Mouse (Mus musculus): ENCODE measurements at regions not wholly inside any gene's neighbourhood (a gene's known extent, or its start where the extent isn't known, plus 50 kb on each side); places are given as distances from the start of the nearest gene placed in this dataset.

DNA sequence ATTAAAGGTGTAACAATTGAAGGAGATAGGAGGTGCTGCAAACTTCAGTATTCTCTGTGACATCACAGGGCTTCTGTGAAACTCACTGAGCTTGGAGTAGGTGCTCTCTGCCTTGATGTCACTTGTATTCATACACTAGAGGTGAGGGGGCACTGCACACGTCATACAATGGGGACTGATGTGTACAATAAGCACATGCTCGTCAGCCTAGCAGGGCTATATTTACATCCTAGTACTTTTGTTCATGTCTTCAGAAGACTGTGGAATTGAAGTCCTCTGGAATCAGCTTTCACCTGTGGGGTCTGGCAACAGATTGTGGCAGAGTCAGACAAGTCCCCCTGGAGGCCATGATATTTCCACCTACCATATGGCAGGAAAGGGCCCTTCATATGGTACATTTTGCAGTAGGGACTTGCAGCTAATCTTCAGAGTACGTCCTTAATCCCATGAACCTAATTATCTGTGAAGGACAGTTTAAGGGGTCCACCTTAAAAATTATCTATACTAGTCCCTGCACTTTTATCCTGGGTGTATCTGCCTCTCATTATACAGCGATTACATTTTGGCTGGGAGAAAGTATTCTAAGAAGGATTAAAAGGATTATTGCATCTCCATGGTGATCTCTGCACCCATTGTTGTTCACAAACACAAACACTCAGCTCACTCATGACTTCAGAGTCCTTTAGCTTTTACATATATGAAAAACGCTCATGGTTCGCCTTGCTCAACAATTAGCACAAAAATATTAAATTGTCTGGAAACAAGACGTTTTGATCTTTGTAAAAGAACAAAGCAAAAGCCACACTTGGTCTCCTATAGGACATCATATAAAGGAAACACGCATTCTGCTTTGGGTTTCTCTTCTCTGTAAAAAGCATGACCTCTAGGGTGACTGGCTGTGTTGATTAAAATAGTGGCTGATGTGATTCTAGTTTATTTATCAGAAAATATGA lies 324.1 kb upstream of the Itga1 start:
- no peak for DNase-seq

DNA sequence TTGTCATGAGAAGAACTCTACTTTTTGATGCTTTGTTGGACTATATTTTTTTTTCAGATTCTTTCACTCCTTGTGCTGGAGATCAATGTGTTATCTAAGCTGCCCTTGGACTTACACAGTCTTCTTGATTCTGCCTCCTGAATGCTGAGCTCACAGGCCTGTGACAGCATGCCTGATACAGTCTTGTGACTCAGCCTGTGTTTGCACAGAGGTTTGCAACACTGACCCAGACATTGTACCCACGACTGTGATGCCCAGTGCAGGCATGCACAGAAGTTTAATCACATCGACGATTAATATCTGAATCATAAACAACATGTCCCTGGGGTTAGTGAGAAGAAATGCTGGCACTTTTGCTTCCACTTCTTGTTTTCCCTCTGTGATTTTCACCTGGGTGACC lies 322.0 kb upstream of the Itga1 start:
- no peak for DNase-seq

GRCm38 (mm10) chr13:115421483-115421882 lies 319.7 kb upstream of the Itga1 start:
- no peak for DNase-seq

DNA sequence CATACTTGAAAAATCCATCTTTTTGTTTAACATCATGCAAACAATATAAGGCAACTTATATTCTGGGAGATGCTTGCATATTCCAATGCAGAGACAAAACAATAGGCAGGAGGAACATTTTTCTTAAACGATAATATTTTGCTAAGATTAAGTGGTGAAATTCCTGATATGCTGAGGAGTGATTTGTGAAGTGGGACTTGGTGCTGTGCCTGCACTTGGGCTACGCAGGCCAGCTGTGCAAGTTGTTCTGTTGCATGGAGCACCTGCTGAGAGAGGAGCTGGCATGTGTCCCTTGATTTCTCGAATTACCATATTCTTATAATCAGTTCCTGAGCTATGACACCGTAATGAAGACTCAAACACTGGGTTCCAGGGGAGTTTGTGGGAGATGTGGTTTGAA lies 316.1 kb upstream of the Itga1 start:
- DNase-seq = no peak

DNA sequence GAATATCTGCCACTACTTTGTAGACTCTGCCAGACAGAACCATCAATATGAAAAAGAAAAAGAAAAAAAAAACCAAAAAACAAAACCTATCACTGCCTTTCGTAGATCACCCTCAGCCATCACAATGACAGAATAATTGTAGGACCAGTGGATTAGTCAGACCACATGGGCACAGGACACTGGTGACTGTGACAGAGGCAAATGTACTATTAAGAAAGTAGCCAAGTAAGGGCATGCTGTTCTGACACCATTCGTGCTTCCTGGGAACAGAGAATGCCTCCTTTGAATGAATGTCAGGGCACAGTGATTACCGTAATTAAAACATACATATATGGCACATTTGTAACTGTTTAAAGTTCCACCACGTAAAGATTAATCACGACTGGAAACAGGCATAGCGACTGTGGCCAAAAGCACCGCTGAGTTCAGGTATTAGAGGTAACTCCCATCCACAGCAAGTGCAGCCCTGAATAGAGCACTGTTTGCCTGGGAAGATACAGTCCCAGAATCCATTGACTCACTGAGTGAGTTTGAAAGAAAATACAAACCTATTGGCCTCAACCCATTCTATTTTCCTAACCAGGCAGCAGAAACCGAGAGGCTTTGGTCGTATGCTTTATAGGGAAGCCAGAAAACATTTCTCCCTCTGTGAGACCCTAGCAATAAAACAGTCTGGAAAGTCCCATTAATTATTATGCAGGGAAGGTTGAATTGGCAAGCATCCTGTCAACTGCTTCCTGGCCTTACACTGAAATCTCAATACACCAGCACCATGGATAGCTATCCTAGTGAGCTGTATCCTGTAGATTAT lies 312.2 kb upstream of the Itga1 start:
- peak; percentile 1 to 2 for DNase-seq

DNA sequence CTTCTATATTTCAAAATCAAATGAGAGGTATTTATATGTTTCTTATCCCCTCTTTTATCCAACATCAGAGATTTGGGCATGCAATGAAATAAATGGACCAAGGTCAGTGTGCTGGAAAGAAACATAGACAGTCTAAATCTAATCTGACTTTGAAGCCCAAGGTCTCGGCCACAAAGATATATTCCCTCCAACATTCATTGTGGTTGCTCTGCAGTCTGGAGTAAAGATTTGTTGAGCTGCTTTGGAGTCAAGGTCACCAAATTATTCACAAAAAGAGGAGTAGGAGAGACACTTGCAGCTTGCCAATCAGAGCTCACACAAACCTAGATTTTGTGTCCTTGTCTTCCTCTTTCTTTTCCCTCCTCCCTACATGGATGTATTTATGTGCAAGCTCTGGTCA lies 304.2 kb upstream of the Itga1 start:
- no peak for DNase-seq

GRCm38 (mm10) chr13:115400706-115401215 lies 299.0 kb upstream of the Itga1 start:
- DNase-seq = no peak

GRCm38 (mm10) chr13:115379682-115380081 lies 277.9 kb upstream of the Itga1 start:
- no peak for DNase-seq

GRCm38 (mm10) chr13:115376180-115376880 lies 274.6 kb upstream of the Itga1 start:
- no peak for DNase-seq

- DNase-seq = no peak
Observed at GRCm38 (mm10) chr13:115361457-115361856, 259.7 kb upstream of the Itga1 start.

DNA sequence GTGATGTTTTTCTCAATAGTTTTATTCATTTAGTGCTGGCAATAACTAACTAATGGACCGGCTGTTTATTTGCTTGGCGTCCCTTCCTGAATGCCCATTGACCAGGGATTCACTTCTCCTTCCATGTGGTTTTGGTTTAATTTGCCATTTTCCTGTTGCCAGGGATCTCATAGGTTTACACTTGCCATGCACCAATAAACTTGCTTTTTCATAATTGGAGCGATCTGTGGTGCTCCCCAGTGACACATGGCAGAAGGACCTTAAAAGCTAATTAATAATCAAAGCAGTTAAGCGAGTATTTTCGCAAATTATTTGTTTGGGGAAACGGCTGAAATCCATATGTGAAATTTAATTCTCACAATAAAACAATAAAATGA lies 245.2 kb upstream of the Itga1 start:
- no peak for DNase-seq

- DNase-seq = peak in 1 of 2 experiments; percentile 4
Observed at GRCm38 (mm10) chr13:115346115-115347021, 244.6 kb upstream of the Itga1 start.

- no peak for DNase-seq
Observed at GRCm38 (mm10) chr13:115329000-115329960, 227.5 kb upstream of the Itga1 start.

DNA sequence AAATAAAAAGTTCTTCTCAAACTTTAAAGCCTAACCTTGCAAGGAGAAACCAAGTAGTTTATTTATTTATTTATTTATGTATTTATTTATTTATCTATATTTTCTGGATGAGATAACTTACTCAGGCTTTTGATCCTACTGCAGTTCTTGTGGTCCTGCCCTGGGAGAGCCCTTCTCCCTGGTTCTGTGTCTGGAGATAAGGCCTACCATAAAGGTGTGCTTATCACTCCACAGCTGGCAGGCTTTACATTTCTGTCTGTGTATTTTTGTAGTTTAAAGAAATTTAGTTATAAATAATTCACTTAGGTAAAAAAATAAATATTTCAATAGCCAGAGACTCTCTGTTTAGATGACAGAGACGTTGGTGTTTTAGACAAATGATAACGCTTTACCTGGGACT lies 224.5 kb upstream of the Itga1 start:
- no peak for DNase-seq

DNA sequence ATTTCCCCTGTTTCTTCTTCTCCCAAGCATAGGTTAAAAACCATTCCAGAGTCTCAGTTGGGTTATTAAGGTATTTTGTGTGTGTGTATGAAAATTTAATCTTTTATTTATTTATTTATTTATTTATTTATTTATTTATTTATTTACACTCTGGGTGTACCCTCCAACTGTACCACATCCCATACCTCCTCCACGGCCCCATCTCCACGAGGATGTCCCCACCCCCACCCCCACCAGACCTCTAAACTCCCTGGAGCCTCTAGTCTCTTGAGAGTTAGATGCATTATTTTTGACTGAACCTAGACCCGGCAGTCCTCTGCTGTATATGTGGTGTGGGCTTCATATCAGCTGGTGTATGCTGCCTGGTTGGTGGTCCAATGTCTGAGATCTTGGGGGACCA lies 214.9 kb upstream of the Itga1 start:
- DNase-seq = no peak

DNA sequence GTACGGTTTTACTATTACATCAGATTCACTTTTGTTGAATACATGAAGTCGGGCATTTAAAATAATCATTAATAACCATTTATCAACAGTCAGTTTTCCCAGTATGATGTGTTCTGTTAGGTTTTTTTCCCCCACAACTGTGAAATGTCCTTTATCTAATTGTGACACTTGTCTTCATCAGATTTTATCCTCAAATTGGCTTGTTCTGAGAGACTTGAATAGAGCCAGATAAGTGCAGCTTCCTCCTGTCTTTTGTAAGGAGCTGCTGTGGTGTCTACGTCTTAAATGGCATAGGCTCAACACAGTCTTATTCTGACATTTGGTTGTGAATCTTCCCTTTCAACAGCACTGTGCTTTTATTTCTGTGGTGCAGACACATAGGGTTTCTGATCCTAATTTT lies 206.8 kb upstream of the Itga1 start:
- no peak for DNase-seq

DNA sequence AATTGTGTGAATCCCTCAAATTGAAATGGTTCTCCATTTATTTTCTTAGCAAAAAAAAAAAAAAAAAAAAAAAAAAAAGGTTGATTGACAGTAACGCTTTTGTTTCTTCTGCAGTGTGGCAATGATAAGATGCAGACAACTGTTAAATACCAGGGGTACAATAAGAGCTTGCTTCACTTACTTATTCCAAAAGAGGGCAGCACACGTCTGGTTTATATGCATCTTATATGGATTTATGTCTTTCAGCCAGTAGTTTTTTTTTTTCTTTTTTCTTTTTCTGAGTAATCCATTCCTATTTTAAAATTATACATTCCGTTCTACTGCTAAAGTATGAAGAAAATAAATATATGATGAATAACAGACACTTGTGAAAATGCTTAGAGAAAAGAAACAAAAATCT lies 185.6 kb upstream of the Itga1 start:
- no peak for DNase-seq

- no peak for DNase-seq
Observed at GRCm38 (mm10) chr13:115266164-115266563, 164.4 kb upstream of the Itga1 start.

DNA sequence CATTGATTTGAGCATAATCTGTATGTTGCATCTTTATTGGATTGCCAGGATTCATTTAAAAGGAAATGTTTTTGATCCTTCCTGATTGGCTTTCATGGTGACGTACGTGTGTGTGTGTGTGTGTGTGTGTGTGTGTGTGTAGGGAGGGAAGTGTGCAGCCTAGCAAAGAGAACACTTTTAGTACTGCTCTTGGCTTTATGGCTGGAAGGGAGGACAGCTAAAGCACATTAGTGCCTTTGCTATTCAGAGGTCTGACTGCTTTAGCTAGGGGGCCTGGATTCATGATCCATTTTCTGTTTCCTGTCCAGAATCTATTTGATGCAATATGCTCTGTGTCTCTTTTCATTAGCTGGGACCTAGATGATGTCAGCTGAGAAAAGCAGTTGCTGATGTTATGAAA lies 155.6 kb upstream of the Itga1 start:
- no peak for DNase-seq

DNA sequence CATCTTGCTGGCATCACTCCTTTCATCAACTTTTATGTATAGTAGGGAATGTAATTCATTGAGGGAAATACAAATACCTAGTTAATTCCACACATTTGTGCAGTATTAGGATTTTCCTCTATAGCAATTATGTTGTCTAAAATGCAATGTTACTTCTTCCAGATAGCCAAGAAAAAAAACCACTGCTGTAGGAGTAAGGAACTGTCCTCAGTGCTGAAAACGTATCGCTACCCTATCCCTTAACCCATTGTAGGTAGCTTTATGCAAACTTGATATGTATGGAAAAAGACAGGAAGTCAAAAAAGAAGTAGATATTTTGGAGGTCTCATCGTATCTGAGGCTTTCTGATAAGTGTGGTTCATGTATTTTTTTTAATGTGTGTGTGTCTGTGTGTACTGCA lies 150.8 kb upstream of the Itga1 start:
- DNase-seq = no peak

DNA sequence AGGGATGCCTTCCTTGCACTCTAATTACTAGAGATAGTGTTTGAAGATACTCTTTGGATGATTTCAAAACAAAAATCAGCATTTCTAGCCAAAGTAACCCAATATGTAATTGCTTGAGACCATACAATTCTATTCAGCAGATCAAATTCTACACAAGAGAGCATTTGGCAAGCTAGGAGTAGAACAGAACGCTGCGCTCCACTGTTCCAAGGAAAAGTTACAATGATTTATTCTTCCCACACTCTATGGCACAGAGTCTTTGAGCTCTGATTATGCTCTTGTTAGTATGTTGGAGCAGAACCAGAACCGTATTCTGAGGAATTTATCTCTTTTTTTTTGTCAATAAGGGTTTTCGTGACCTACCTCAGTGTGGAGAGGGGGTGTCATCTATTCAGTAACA lies 130.2 kb upstream of the Itga1 start:
- no peak for DNase-seq

All from kidney, postnatal 4 days (tissue).